Mouse (Mus musculus) spleen, adult 12 weeks (tissue): ENCODE results near the gene Gm525.
"Not testable (repeated sequence)": the region's sequence is repeated elsewhere in the genome, so short reads cannot be mapped to it uniquely, and the experiment has no call there.

Experiments
- DNase-seq: peaks from one replicate; pipeline ENCODE4 v3.0.0; 2022; ENCODE audit warnings: low spot score

Gene Gm525

GRCm38 (mm10) chr11:89064312-89064711 is 9.3 kb upstream of the Gm525 start:
- DNase-seq, result no peak

- DNase-seq, result peak; percentile 35
Measured at GRCm38 (mm10) chr11:89065297-89065696, 8.3 kb upstream of the Gm525 start.

- DNase-seq, result no peak
Measured at GRCm38 (mm10) chr11:89066126-89066525, 7.5 kb upstream of the Gm525 start.

- DNase-seq, result no peak
Measured at GRCm38 (mm10) chr11:89066750-89067149, 6.9 kb upstream of the Gm525 start, which contains the start of gene Dgke. Dgke (minus strand) TSS chr11:89066850.

- DNase-seq, result no peak
Measured at GRCm38 (mm10) chr11:89067301-89067822, 6.3 kb upstream of the Gm525 start.

GRCm38 (mm10) chr11:89067871-89068490 is 5.7 kb upstream of the Gm525 start:
- DNase-seq, result no peak

- DNase-seq, result no peak
Measured at GRCm38 (mm10) chr11:89068649-89069048, 5.0 kb upstream of the Gm525 start.

- DNase-seq, result peak; percentile 41
Measured at GRCm38 (mm10) chr11:89069303-89069702, 4.3 kb upstream of the Gm525 start.

- DNase-seq, result no peak
Measured at GRCm38 (mm10) chr11:89071522-89071921, 2.1 kb upstream of the Gm525 start.

- DNase-seq, result no peak
Measured at GRCm38 (mm10) chr11:89074783-89075413, 1.3 kb downstream of the Gm525 start.

GRCm38 (mm10) chr11:89076370-89076821 is 2.8 kb downstream of the Gm525 start:
- DNase-seq, result no peak

GRCm38 (mm10) chr11:89077601-89078000 is 4.0 kb downstream of the Gm525 start:
- DNase-seq, result no peak

GRCm38 (mm10) chr11:89078305-89078704 is 4.7 kb downstream of the Gm525 start:
- no peak for DNase-seq

GRCm38 (mm10) chr11:89078996-89079680 is 5.5 kb downstream of the Gm525 start:
- DNase-seq, result peak; percentile 26

GRCm38 (mm10) chr11:89081906-89082305 is 8.3 kb downstream of the Gm525 start:
- DNase-seq, result not testable (repeated sequence)

- DNase-seq, result not testable (repeated sequence)
Measured at GRCm38 (mm10) chr11:89082691-89083090, 9.1 kb downstream of the Gm525 start.

GRCm38 (mm10) chr11:89084601-89085000 is 11.0 kb downstream of the Gm525 start:
- no peak for DNase-seq

- DNase-seq, result no peak
Measured at GRCm38 (mm10) chr11:89086208-89086809, 12.7 kb downstream of the Gm525 start.

GRCm38 (mm10) chr11:89088754-89089153 is 15.1 kb downstream of the Gm525 start:
- DNase-seq, result no peak

- DNase-seq, result not testable (repeated sequence)
Measured at GRCm38 (mm10) chr11:89090359-89090758, 16.7 kb downstream of the Gm525 start.

GRCm38 (mm10) chr11:89092714-89093113 is 19.1 kb downstream of the Gm525 start:
- DNase-seq, result peak; percentile 37

GRCm38 (mm10) chr11:89095306-89095705 is 21.7 kb downstream of the Gm525 start:
- DNase-seq, result no peak
